Mouse (Mus musculus) midbrain, embryonic 13.5 days (tissue): ENCODE results near the gene Nkx6-1. TPM values are rescaled to one million over a fixed set of nuclear protein-coding genes. Genes with fewer than 3 reads are reported as not detected.

Experiments used
- ATAC-seq: fragments of 200-750 bp; cut with Nextera tagmentation; 2 replicates; pipeline ENCODE4 v1.8.0; 2017; ENCODE audit warnings: mild to moderate bottlenecking, moderate TSS enrichment, moderate library complexity
- H3K27ac ChIP-seq: fragments of 300-500 bp; sonication (generic); 2 replicates; pipeline ENCODE4 v1.5.1; 2015; ENCODE audit warnings: inconsistent platforms, mild to moderate bottlenecking, moderate library complexity
- H3K27me3 ChIP-seq: fragments of 300-500 bp; sonication (generic); 2 replicates; pipeline ENCODE4 v1.6.1; 2015; ENCODE audit warnings: mild to moderate bottlenecking, inconsistent platforms
- H3K36me3 ChIP-seq: fragments of 300-500 bp; sonication (generic); 2 replicates; pipeline ENCODE4 v1.6.1; 2015; ENCODE audit warnings: mild to moderate bottlenecking, inconsistent platforms
- H3K4me1 ChIP-seq: fragments of 300-500 bp; sonication (generic); replicated peaks from 2 replicates; pipeline ENCODE4 v1.6.1; 2015; ENCODE audit warnings: inconsistent platforms
- H3K4me2 ChIP-seq: fragments of 300-500 bp; sonication (generic); replicated peaks from 2 replicates; pipeline ENCODE4 v1.6.1; 2015; ENCODE audit warnings: moderate library complexity, mild to moderate bottlenecking, inconsistent platforms
- H3K4me3 ChIP-seq: fragments of 300-500 bp; sonication (generic); replicated peaks from 2 replicates; pipeline ENCODE4 v1.5.1; 2015; ENCODE audit warnings: mild to moderate bottlenecking, inconsistent platforms
- H3K9ac ChIP-seq: fragments of 300-500 bp; sonication (generic); replicated peaks from 2 replicates; pipeline ENCODE4 v1.6.1; 2015; ENCODE audit warnings: mild to moderate bottlenecking, inconsistent platforms
- H3K9me3 ChIP-seq: fragments of 300-500 bp; sonication (generic); 2 replicates; pipeline ENCODE4 v1.6.1; 2016; ENCODE audit warnings: mild to moderate bottlenecking, inconsistent platforms
- WGBS: fragments of 180-500 bp; shearing (Covaris S2); methylation state at CpG from one replicate; pipeline ENCODE4 v1.1.7; 2015; 5-methylcytosine and 5-hydroxymethylcytosine counted together
- polyA plus RNA-seq: library from polyadenylated mRNA; unstranded; fragments of >200 nt; fragmentation: Nextera tagmentation; extraction: Ambion mirVana; gene quantifications from 2 replicates; pipeline ENCODE4 v1.2.1, GENCODE M21; 2015

Gene Nkx6-1
- polyA plus RNA-seq: 2.2 and 3.5 TPM in 2 replicates

GRCm38 (mm10) chr5:101664945-101665615, at the start of gene Nkx6-1:
Gene Nkx6-1, minus strand, starts transcription at chr5:101664996.
- H3K36me3 ChIP-seq: no peaks in the 10 kb centered on the region
- H3K27me3 ChIP-seq: peaks cover 96% of the 10 kb centered on the region
- H3K27ac ChIP-seq: no peak within 1 kb of the TSS
- peak; percentile 93 for ATAC-seq
- peak within 1 kb of the TSS; percentile 44 for H3K4me3 ChIP-seq
- peak within 1 kb of the TSS; percentile 67 for H3K9ac ChIP-seq
- H3K4me2 ChIP-seq: peak within 1 kb of the TSS; percentile 58
- H3K4me1 ChIP-seq: peaks cover 31% of the 10 kb centered on the region
- H3K9me3 ChIP-seq: no peaks in the 10 kb centered on the region
- WGBS: under 1% methylated on average over 39 of the region's 39 CpGs

- Histone ChIP-seq H3K27me3 (no peaks in the 10 kb centered on the region), H3K4me2 (no peak overlapping the region), H3K27ac (no peak overlapping the region), H3K9ac (no peak overlapping the region), H3K4me1 (no peaks in the 10 kb centered on the region), H3K36me3 (no peaks in the 10 kb centered on the region), H3K9me3 (no peaks in the 10 kb centered on the region), H3K4me3 (no peak overlapping the region)
- WGBS: 76% methylated on average over 6 of the region's 6 CpGs
- no peak for ATAC-seq
These were observed 48.3 kb upstream of the Nkx6-1 start for GRCm38 (mm10) chr5:101713064-101713613.

- H3K4me1 ChIP-seq: no peaks in the 10 kb centered on the region
- H3K9ac ChIP-seq: no peak overlapping the region
- H3K36me3 ChIP-seq: no peaks in the 10 kb centered on the region
- ATAC-seq: no peak
- H3K4me2 ChIP-seq: no peak overlapping the region
- no peaks in the 10 kb centered on the region for H3K27me3 ChIP-seq
- no peaks in the 10 kb centered on the region for H3K9me3 ChIP-seq
- H3K4me3 ChIP-seq: no peak overlapping the region
- no peak overlapping the region for H3K27ac ChIP-seq
- 80% methylated on average over 24 of the region's 25 CpGs for WGBS
These were observed 38.8 kb upstream of the Nkx6-1 start for GRCm38 (mm10) chr5:101703374-101704260.

GRCm38 (mm10) chr5:101702636-101703035, 37.8 kb upstream of the Nkx6-1 start:
- H3K4me1 ChIP-seq: no peaks in the 10 kb centered on the region
- H3K9ac ChIP-seq: no peak overlapping the region
- no peak for ATAC-seq
- H3K4me3 ChIP-seq: no peak overlapping the region
- H3K27ac ChIP-seq: no peak overlapping the region
- 88% methylated on average over 11 of the region's 11 CpGs for WGBS
- no peaks in the 10 kb centered on the region for H3K36me3 ChIP-seq
- H3K27me3 ChIP-seq: no peaks in the 10 kb centered on the region
- H3K4me2 ChIP-seq: no peak overlapping the region
- no peaks in the 10 kb centered on the region for H3K9me3 ChIP-seq

GRCm38 (mm10) chr5:101700607-101701006, 35.8 kb upstream of the Nkx6-1 start:
- Histone ChIP-seq H3K4me1 (no peaks in the 10 kb centered on the region), H3K9me3 (no peaks in the 10 kb centered on the region), H3K36me3 (no peaks in the 10 kb centered on the region), H3K27me3 (no peaks in the 10 kb centered on the region), H3K9ac (no peak overlapping the region), H3K27ac (no peak overlapping the region), H3K4me2 (no peak overlapping the region), H3K4me3 (no peak overlapping the region)
- 11% methylated on average over 3 of the region's 3 CpGs for WGBS
- ATAC-seq: no peak

GRCm38 (mm10) chr5:101688581-101688980, 23.8 kb upstream of the Nkx6-1 start:
- Histone ChIP-seq H3K9ac (no peak overlapping the region), H3K4me1 (0 out of 2 replicates have a peak, but pooled peaks cover 3% of the 10 kb centered on the region), H3K4me2 (peak overlapping the region; percentile 40), H3K36me3 (no peaks in the 10 kb centered on the region), H3K27ac (no peak overlapping the region), H3K4me3 (no peak overlapping the region; the same call in 1 of the 2 replicates), H3K27me3 (peaks cover 15% of the 10 kb centered on the region), H3K9me3 (no peaks in the 10 kb centered on the region)
- ATAC-seq: peak; percentile 71
- WGBS: 14% methylated on average over 15 of the region's 15 CpGs

GRCm38 (mm10) chr5:101683340-101683739, 18.5 kb upstream of the Nkx6-1 start:
- Histone ChIP-seq H3K4me2 (no peak overlapping the region), H3K27me3 (peaks cover 9% of the 10 kb centered on the region), H3K36me3 (no peaks in the 10 kb centered on the region), H3K27ac (no peak overlapping the region), H3K9ac (no peak overlapping the region), H3K4me3 (no peak overlapping the region), H3K9me3 (no peaks in the 10 kb centered on the region), H3K4me1 (0 out of 2 replicates have a peak, but pooled peaks cover under 1% of the 10 kb centered on the region)
- 67% methylated on average over 5 of the region's 5 CpGs for WGBS
- no peak for ATAC-seq

GRCm38 (mm10) chr5:101680338-101680737, 15.5 kb upstream of the Nkx6-1 start:
- Histone ChIP-seq H3K9me3 (no peaks in the 10 kb centered on the region), H3K27ac (no peak overlapping the region), H3K4me3 (no peak overlapping the region), H3K36me3 (no peaks in the 10 kb centered on the region), H3K9ac (no peak overlapping the region), H3K4me2 (no peak overlapping the region), H3K27me3 (no peaks in the 10 kb centered on the region), H3K4me1 (no peaks in the 10 kb centered on the region)
- 79% methylated on average over 6 of the region's 6 CpGs for WGBS
- no peak for ATAC-seq

GRCm38 (mm10) chr5:101669381-101669780, 4.6 kb upstream of the Nkx6-1 start:
- no peaks in the 10 kb centered on the region for H3K36me3 ChIP-seq
- peaks cover 17% of the 10 kb centered on the region for H3K4me1 ChIP-seq
- no peaks in the 10 kb centered on the region for H3K9me3 ChIP-seq
- H3K9ac ChIP-seq: no peak overlapping the region
- H3K4me2 ChIP-seq: peak overlapping the region; percentile 24; the same call in 1 of the 2 replicates
- 4% methylated on average over 15 of the region's 15 CpGs for WGBS
- no peak for ATAC-seq
- no peak overlapping the region for H3K27ac ChIP-seq
- H3K27me3 ChIP-seq: peaks cover 67% of the 10 kb centered on the region
- no peak overlapping the region for H3K4me3 ChIP-seq

GRCm38 (mm10) chr5:101668475-101668874, 3.7 kb upstream of the Nkx6-1 start:
- Histone ChIP-seq H3K4me2 (no peak overlapping the region), H3K9ac (no peak overlapping the region), H3K36me3 (no peaks in the 10 kb centered on the region), H3K27ac (no peak overlapping the region), H3K4me1 (peaks cover 26% of the 10 kb centered on the region), H3K9me3 (no peaks in the 10 kb centered on the region), H3K4me3 (no peak overlapping the region), H3K27me3 (peaks cover 77% of the 10 kb centered on the region)
- ATAC-seq: no peak
- 2% methylated on average over 12 of the region's 12 CpGs for WGBS

GRCm38 (mm10) chr5:101668028-101668427, 3.2 kb upstream of the Nkx6-1 start:
- ATAC-seq: no peak
- Histone ChIP-seq H3K4me3 (no peak overlapping the region), H3K4me2 (no peak overlapping the region), H3K4me1 (peaks cover 31% of the 10 kb centered on the region), H3K9ac (no peak overlapping the region), H3K27ac (no peak overlapping the region), H3K9me3 (no peaks in the 10 kb centered on the region), H3K36me3 (no peaks in the 10 kb centered on the region), H3K27me3 (peaks cover 81% of the 10 kb centered on the region)
- WGBS: 1% methylated on average over 15 of the region's 15 CpGs
